Mouse (Mus musculus) neural tube, embryonic 15.5 days (tissue): ENCODE measurements around the gene Orai2. TPM values are rescaled to one million over a fixed set of nuclear protein-coding genes. Genes with fewer than 3 reads are reported as not detected.
A peak's percentile ranks its signal among the peaks of the same experiment; 100 is the strongest.

ENCODE experiments used
- ATAC-seq: fragments of 200-750 bp; cut with Nextera tagmentation; 2 replicates; pipeline ENCODE4 v1.8.0; 2017; ENCODE audit warnings: mild to moderate bottlenecking, moderate TSS enrichment, moderate library complexity; ENCODE audit not compliant: low FRiP score
- H3K27ac ChIP-seq: fragments of 300-500 bp; sonication (generic); replicated peaks from 2 replicates; pipeline ENCODE4 v1.5.1; 2015; ENCODE audit warnings: mild to moderate bottlenecking, inconsistent platforms
- H3K27me3 ChIP-seq: fragments of 300-500 bp; sonication (generic); replicated peaks from 2 replicates; pipeline ENCODE4 v1.6.1; 2015; ENCODE audit warnings: inconsistent platforms
- H3K36me3 ChIP-seq: fragments of 300-500 bp; sonication (generic); 2 replicates; pipeline ENCODE4 v1.6.1; 2015; ENCODE audit warnings: inconsistent platforms
- H3K4me1 ChIP-seq: fragments of 300-500 bp; sonication (generic); 2 replicates; pipeline ENCODE4 v1.6.1; 2015; ENCODE audit warnings: inconsistent platforms
- H3K4me2 ChIP-seq: fragments of 300-500 bp; sonication (generic); 2 replicates; pipeline ENCODE4 v1.6.1; 2015; ENCODE audit warnings: inconsistent platforms, mild to moderate bottlenecking, moderate library complexity
- H3K4me3 ChIP-seq: fragments of 300-500 bp; sonication (generic); replicated peaks from 2 replicates; pipeline ENCODE4 v1.5.1; 2015; ENCODE audit warnings: mild to moderate bottlenecking, inconsistent platforms
- H3K9ac ChIP-seq: fragments of 300-500 bp; sonication (generic); replicated peaks from 2 replicates; pipeline ENCODE4 v1.6.1; 2015; ENCODE audit warnings: mild to moderate bottlenecking, inconsistent platforms
- H3K9me3 ChIP-seq: fragments of 300-500 bp; sonication (generic); replicated peaks from 2 replicates; pipeline ENCODE4 v1.6.1; 2016; ENCODE audit warnings: inconsistent platforms
- WGBS: fragments of 180-500 bp; shearing (Covaris S2); methylation state at CpG from one replicate; pipeline ENCODE4 v1.1.7; 2015; ENCODE audit warnings: mixed read lengths; 5-methylcytosine and 5-hydroxymethylcytosine counted together
- polyA plus RNA-seq: library from polyadenylated mRNA; unstranded; fragments of >200 nt; fragmentation: Nextera tagmentation; extraction: Ambion mirVana; gene quantifications from 2 replicates; pipeline ENCODE4 v1.2.1, GENCODE M21; 2015

Gene Orai2
- polyA plus RNA-seq, 1 experiment from 2014 or later = 45.6 TPM

GRCm38 (mm10) chr5:136199526-136199925, 29.0 kb upstream of the Orai2 start:
- H3K9ac ChIP-seq = peak overlapping the region; percentile 93
- H3K9me3 ChIP-seq = no peaks in the 10 kb centered on the region
- H3K27ac ChIP-seq = peak overlapping the region; percentile 87; the same call in 1 of the 2 replicates
- peaks cover 28% of the 10 kb centered on the region for H3K36me3 ChIP-seq
- 30% methylated on average over 11 of the region's 11 CpGs for WGBS
- H3K4me3 ChIP-seq = peak overlapping the region; percentile 92
- no peak for ATAC-seq
- no peaks in the 10 kb centered on the region for H3K27me3 ChIP-seq
- H3K4me2 ChIP-seq = peak overlapping the region; percentile 90
- H3K4me1 ChIP-seq = peaks cover 16% of the 10 kb centered on the region

- Histone ChIP-seq H3K4me3 (peak within 1 kb of the TSS; percentile 92), H3K9me3 (no peaks in the 10 kb centered on the region), H3K9ac (peak within 1 kb of the TSS; percentile 93), H3K27me3 (no peaks in the 10 kb centered on the region), H3K4me1 (peaks cover 16% of the 10 kb centered on the region), H3K36me3 (peaks cover 35% of the 10 kb centered on the region), H3K4me2 (peak within 1 kb of the TSS; percentile 90), H3K27ac (peak within 1 kb of the TSS; percentile 87)
- WGBS = under 1% methylated on average over 62 of the region's 62 CpGs
- ATAC-seq = peak; percentile 87
These were observed 28.2 kb upstream of the Orai2 start, which contains the start of gene Prkrip1 for GRCm38 (mm10) chr5:136198474-136199391. TSS of gene Prkrip1 (minus strand) at chr5:136198963.

GRCm38 (mm10) chr5:136191870-136192269, 21.4 kb upstream of the Orai2 start:
- no peak for ATAC-seq
- Histone ChIP-seq H3K9ac (no peak overlapping the region), H3K4me2 (no peak overlapping the region), H3K4me3 (no peak overlapping the region), H3K27me3 (no peaks in the 10 kb centered on the region), H3K36me3 (peaks cover 86% of the 10 kb centered on the region), H3K27ac (no peak overlapping the region), H3K9me3 (no peaks in the 10 kb centered on the region), H3K4me1 (no peaks in the 10 kb centered on the region)
- 88% methylated on average over 7 of the region's 7 CpGs for WGBS

- Histone ChIP-seq H3K27me3 (no peaks in the 10 kb centered on the region), H3K27ac (no peak overlapping the region), H3K9me3 (no peaks in the 10 kb centered on the region), H3K4me2 (no peak overlapping the region), H3K36me3 (peaks cover 63% of the 10 kb centered on the region), H3K4me1 (no peaks in the 10 kb centered on the region), H3K4me3 (no peak overlapping the region), H3K9ac (no peak overlapping the region)
- WGBS = 46% methylated on average over 4 of the region's 4 CpGs
- ATAC-seq = no peak
These were observed 16.2 kb upstream of the Orai2 start for GRCm38 (mm10) chr5:136186723-136187122.

GRCm38 (mm10) chr5:136183766-136184165, 13.3 kb upstream of the Orai2 start:
- ATAC-seq = no peak
- no peak overlapping the region for H3K4me3 ChIP-seq
- H3K27ac ChIP-seq = no peak overlapping the region
- no peak overlapping the region for H3K4me2 ChIP-seq
- no peaks in the 10 kb centered on the region for H3K9me3 ChIP-seq
- H3K4me1 ChIP-seq = no peaks in the 10 kb centered on the region
- no peak overlapping the region for H3K9ac ChIP-seq
- H3K36me3 ChIP-seq = peaks cover 68% of the 10 kb centered on the region
- no peaks in the 10 kb centered on the region for H3K27me3 ChIP-seq
- 92% methylated on average over 7 of the region's 7 CpGs for WGBS

GRCm38 (mm10) chr5:136182830-136183229, 12.3 kb upstream of the Orai2 start:
- ATAC-seq = no peak
- Histone ChIP-seq H3K36me3 (peaks cover 66% of the 10 kb centered on the region), H3K9ac (no peak overlapping the region), H3K9me3 (no peaks in the 10 kb centered on the region), H3K4me1 (no peaks in the 10 kb centered on the region), H3K27me3 (no peaks in the 10 kb centered on the region), H3K4me3 (no peak overlapping the region), H3K4me2 (no peak overlapping the region), H3K27ac (no peak overlapping the region)
- 99% methylated on average over 4 of the region's 4 CpGs for WGBS

- Histone ChIP-seq H3K4me1 (no peaks in the 10 kb centered on the region), H3K36me3 (peaks cover 69% of the 10 kb centered on the region), H3K9me3 (no peaks in the 10 kb centered on the region), H3K27ac (no peak overlapping the region), H3K4me2 (no peak overlapping the region), H3K27me3 (no peaks in the 10 kb centered on the region), H3K9ac (no peak overlapping the region), H3K4me3 (no peak overlapping the region)
- 90% methylated on average over 6 of the region's 6 CpGs for WGBS
- ATAC-seq = no peak
These were observed 11.5 kb upstream of the Orai2 start for GRCm38 (mm10) chr5:136182049-136182448.

- Histone ChIP-seq H3K4me1 (no peaks in the 10 kb centered on the region), H3K9ac (no peak overlapping the region), H3K4me3 (no peak overlapping the region), H3K36me3 (peaks cover 66% of the 10 kb centered on the region), H3K9me3 (no peaks in the 10 kb centered on the region), H3K27ac (no peak overlapping the region), H3K4me2 (no peak overlapping the region), H3K27me3 (no peaks in the 10 kb centered on the region)
- no peak for ATAC-seq
- 85% methylated on average over 6 of the region's 6 CpGs for WGBS
These were observed 10.7 kb upstream of the Orai2 start for GRCm38 (mm10) chr5:136181197-136181596.

- no peak overlapping the region for H3K27ac ChIP-seq
- no peak overlapping the region for H3K4me3 ChIP-seq
- no peaks in the 10 kb centered on the region for H3K9me3 ChIP-seq
- H3K4me2 ChIP-seq = no peak overlapping the region
- ATAC-seq = no peak
- peaks cover 59% of the 10 kb centered on the region for H3K36me3 ChIP-seq
- WGBS = 78% methylated on average over 5 of the region's 5 CpGs
- no peaks in the 10 kb centered on the region for H3K4me1 ChIP-seq
- H3K27me3 ChIP-seq = no peaks in the 10 kb centered on the region
- no peak overlapping the region for H3K9ac ChIP-seq
These were observed 9.1 kb upstream of the Orai2 start for GRCm38 (mm10) chr5:136179594-136179993.

GRCm38 (mm10) chr5:136173606-136174463, 3.3 kb upstream of the Orai2 start:
- no peaks in the 10 kb centered on the region for H3K9me3 ChIP-seq
- H3K4me3 ChIP-seq = no peak overlapping the region
- no peak overlapping the region for H3K9ac ChIP-seq
- H3K27ac ChIP-seq = peak overlapping the region; percentile 56; the same call in 1 of the 2 replicates
- 32% methylated on average over 9 of the region's 9 CpGs for WGBS
- no peak for ATAC-seq
- peaks cover 14% of the 10 kb centered on the region for H3K36me3 ChIP-seq
- no peaks in the 10 kb centered on the region for H3K27me3 ChIP-seq
- no peak overlapping the region for H3K4me2 ChIP-seq
- H3K4me1 ChIP-seq = peaks cover 26% of the 10 kb centered on the region

- Histone ChIP-seq H3K27ac (no peak overlapping the region), H3K4me1 (peaks cover 28% of the 10 kb centered on the region), H3K4me2 (no peak overlapping the region), H3K36me3 (peaks cover 12% of the 10 kb centered on the region), H3K9ac (no peak overlapping the region), H3K4me3 (no peak overlapping the region), H3K9me3 (no peaks in the 10 kb centered on the region), H3K27me3 (no peaks in the 10 kb centered on the region)
- ATAC-seq = no peak
- WGBS = 86% methylated on average over 9 of the region's 9 CpGs
These were observed 2.4 kb upstream of the Orai2 start for GRCm38 (mm10) chr5:136172939-136173338.
